ENCODE assay signal across 17 mouse cellular contexts in genomic region chr5:17271153-17271552, GRCm38 (mm10).
DNase-seq lines count a peak whose midpoint lies in the region; ATAC-seq lines count a peak whose summit lies in the region.
"Had no signal": no experiment of that assay in that cellular context is flagged by ENCODE, and none has a peak within 500 bp of the region (broad histone marks: within the 10 kb centered on the region; RNA-seq: fewer than 3 reads in every experiment).

No protein-coding gene starts in this region.

- ATAC-seq in kidney, embryonic 16.5 days (ENCODE audit: low FRiP score, low TSS enrichment) = no peak
- ATAC-seq in stomach, embryonic 14.5 days (ENCODE audit: insufficient number of reproducible peaks, insufficient read depth, low FRiP score, low read depth) = no peak
- ATAC-seq in hindbrain, embryonic 11.5 days (ENCODE audit: low FRiP score) = no peak

- H3K27ac ChIP-seq in kidney, embryonic 16.5 days (ENCODE audit: low read length) = peak overlapping the region; percentile 67; the same call in 1 of the 2 replicates
- peak overlapping the region; percentile 63; the same call in 1 of the 2 replicates for H3K27ac ChIP-seq in stomach, embryonic 14.5 days (ENCODE audit: low read length)
- no peak overlapping the region for H3K27ac ChIP-seq in hindbrain, embryonic 11.5 days (ENCODE audit: low read depth, low read length)
- H3K27ac ChIP-seq: forebrain, embryonic 12.5 days; heart, embryonic 10.5 days; hindbrain, embryonic 15.5 days; limb, embryonic 10.5 days; midbrain, embryonic 10.5 days had no signal

- H3K9me3 ChIP-seq in kidney, embryonic 16.5 days (ENCODE audit: low read length) = 0 out of 2 replicates have a peak, but pooled peaks cover 4% of the 10 kb centered on the region
- H3K9me3 ChIP-seq in stomach, embryonic 14.5 days (ENCODE audit: control insufficient read depth, low read depth, low read length) = no peaks in the 10 kb centered on the region
- H3K9me3 ChIP-seq in hindbrain, embryonic 11.5 days (ENCODE audit: control insufficient read depth, low read length) = no peaks in the 10 kb centered on the region; the same call in 1 of the 2 replicates
- H3K9me3 ChIP-seq: forebrain, embryonic 12.5 days; heart, embryonic 10.5 days; hindbrain, embryonic 15.5 days; limb, embryonic 10.5 days; midbrain, embryonic 10.5 days had no signal

- H3K4me3 ChIP-seq in kidney, embryonic 16.5 days (ENCODE audit: low read length) = no peak overlapping the region
- H3K4me3 ChIP-seq in stomach, embryonic 14.5 days (ENCODE audit: low read depth, low read length) = no peak overlapping the region
- H3K4me3 ChIP-seq in hindbrain, embryonic 11.5 days (ENCODE audit: low read depth, low read length) = no peak overlapping the region
- H3K4me3 ChIP-seq: forebrain, embryonic 12.5 days; heart, embryonic 10.5 days; hindbrain, embryonic 15.5 days; limb, embryonic 10.5 days; midbrain, embryonic 10.5 days had no signal

- no peaks in the 10 kb centered on the region for H3K27me3 ChIP-seq in kidney, embryonic 16.5 days (ENCODE audit: insufficient read depth, low read length)
- H3K27me3 ChIP-seq in stomach, embryonic 14.5 days (ENCODE audit: control insufficient read depth, insufficient read depth, low read length) = no peaks in the 10 kb centered on the region
- no peaks in the 10 kb centered on the region for H3K27me3 ChIP-seq in hindbrain, embryonic 11.5 days (ENCODE audit: control insufficient read depth, insufficient read depth, low read length)
- H3K27me3 ChIP-seq: forebrain, embryonic 12.5 days; hindbrain, embryonic 15.5 days had no signal

- H3K9ac ChIP-seq in kidney, embryonic 16.5 days (replicated peaks; ENCODE audit: low read length) = no peak overlapping the region
- no peak overlapping the region for H3K9ac ChIP-seq in stomach, embryonic 14.5 days (replicated peaks; ENCODE audit: low read depth, low read length)
- no peak overlapping the region for H3K9ac ChIP-seq in hindbrain, embryonic 11.5 days (ENCODE audit: low read depth, low read length)
- H3K9ac ChIP-seq: forebrain, embryonic 12.5 days; hindbrain, embryonic 15.5 days had no signal

- H3K4me2 ChIP-seq in kidney, embryonic 16.5 days (replicated peaks; ENCODE audit: low read depth, low read length) = no peak overlapping the region
- H3K4me2 ChIP-seq in stomach, embryonic 14.5 days (replicated peaks; ENCODE audit: low read depth, low read length) = no peak overlapping the region
- no peak overlapping the region for H3K4me2 ChIP-seq in hindbrain, embryonic 11.5 days (replicated peaks; ENCODE audit: low read depth, low read length)
- H3K4me2 ChIP-seq: forebrain, embryonic 12.5 days; hindbrain, embryonic 15.5 days; liver, embryonic 11.5 days had no signal

- no peak for DNase-seq in kidney, postnatal 14 days
- peak; percentile 55 for DNase-seq in 3T3-L1 (ENCODE audit: low read depth, low spot score)
- peak; percentile 51 for DNase-seq in Muller cell, postnatal 12 days (ENCODE audit: inconsistent ontology term)
- no peak for DNase-seq in heart, adult 11 months
- no peak for DNase-seq in hindbrain, embryonic 11.5 days (ENCODE audit: low spot score)
- DNase-seq: cerebellum, postnatal 14 days; gastrocnemius, postnatal 25 days; heart, postnatal 14 days; thymus, adult 2 months had no signal

- peaks cover 4% of the 10 kb centered on the region; the same call in 1 of the 2 replicates for H3K4me1 ChIP-seq in kidney, embryonic 16.5 days (ENCODE audit: insufficient read depth, low read length)
- no peaks in the 10 kb centered on the region for H3K4me1 ChIP-seq in stomach, embryonic 14.5 days (ENCODE audit: control insufficient read depth, insufficient read depth, low read length)
- H3K4me1 ChIP-seq in hindbrain, embryonic 11.5 days (replicated peaks; ENCODE audit: control insufficient read depth, insufficient read depth, low read length) = no peaks in the 10 kb centered on the region
- H3K4me1 ChIP-seq: forebrain, embryonic 12.5 days; heart, embryonic 10.5 days; hindbrain, embryonic 15.5 days; limb, embryonic 10.5 days; midbrain, embryonic 10.5 days had no signal

- WGBS in kidney, embryonic 16.5 days = 88% methylated on average over 2 of the region's 2 CpGs
- 65% methylated on average over 2 of the region's 2 CpGs for WGBS in stomach, embryonic 14.5 days
- WGBS in hindbrain, embryonic 11.5 days = 91% methylated on average over 2 of the region's 2 CpGs

- no peaks in the 10 kb centered on the region for H3K36me3 ChIP-seq in kidney, embryonic 16.5 days (ENCODE audit: insufficient read depth, low read length)
- no peaks in the 10 kb centered on the region for H3K36me3 ChIP-seq in stomach, embryonic 14.5 days (ENCODE audit: control insufficient read depth, insufficient read depth, low read length)
- no peaks in the 10 kb centered on the region for H3K36me3 ChIP-seq in hindbrain, embryonic 11.5 days (ENCODE audit: control insufficient read depth, insufficient read depth, low read length)
- H3K36me3 ChIP-seq: forebrain, embryonic 12.5 days; heart, embryonic 10.5 days; hindbrain, embryonic 15.5 days; limb, embryonic 10.5 days; midbrain, embryonic 10.5 days had no signal

Comparison
In these comparisons a context has a peak if more than half of its experiments do, and no peak if none do; other contexts are left out.
1. DNase-seq: peak in 3T3-L1 (single experiment) and Muller cell, postnatal 12 days (single experiment); none in kidney, postnatal 14 days (single experiment), heart, adult 11 months (single experiment) and hindbrain, embryonic 11.5 days (single experiment).